ENCODE assay signal across 34 mouse cellular contexts in the genomic region with DNA sequence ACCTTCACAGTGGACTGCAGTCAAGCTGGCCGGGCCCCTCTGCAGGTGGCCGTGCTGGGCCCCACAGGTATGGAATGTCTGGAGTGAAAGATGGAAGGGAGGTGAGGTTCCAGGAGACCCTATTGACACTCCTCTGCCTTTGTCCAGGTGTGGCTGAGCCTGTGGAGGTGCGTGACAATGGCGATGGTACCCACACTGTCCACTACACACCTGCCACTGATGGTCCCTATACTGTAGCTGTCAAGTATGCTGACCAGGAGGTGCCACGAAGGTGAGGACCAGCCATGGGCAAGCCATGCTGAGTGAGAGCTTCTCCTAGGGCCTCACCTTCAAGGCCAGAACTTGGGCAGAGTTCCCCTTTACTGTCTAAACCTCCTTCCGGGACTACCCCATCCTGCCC. TPM values are rescaled to one million over a fixed set of nuclear protein-coding genes. Genes with fewer than 3 reads are reported as not detected.
"Had no signal": no experiment of that assay in that cellular context is flagged by ENCODE, and none has a peak within 500 bp of the region (broad histone marks: within the 10 kb centered on the region; RNA-seq: fewer than 3 reads in every experiment).

No protein-coding gene starts in this region.

- DNase-seq: left cerebral cortex, postnatal 4 days; liver; liver, embryonic 13.5 days; liver, postnatal 0 days; lung, adult 18-20 months; lung, adult 2 months; lung, embryonic 14.5 days; lung, postnatal 10 days; lung, postnatal 14 days; lung, postnatal 36 days; midbrain, embryonic 14.5 days had no signal

- H3K4me3 ChIP-seq: limb, embryonic 10.5 days; limb, embryonic 12.5 days; limb, embryonic 13.5 days; limb, embryonic 15.5 days; liver, embryonic 12.5 days; liver, embryonic 13.5 days; liver, embryonic 15.5 days; lung, embryonic 15.5 days; megakaryocyte, embryonic 14.5 days; midbrain, embryonic 10.5 days; midbrain, embryonic 12.5 days; midbrain, embryonic 13.5 days; midbrain, embryonic 15.5 days; neural tube, embryonic 12.5 days had no signal

- H3K27me3 ChIP-seq: limb, embryonic 12.5 days; limb, embryonic 13.5 days; limb, embryonic 15.5 days; liver, embryonic 12.5 days; liver, embryonic 15.5 days; lung, embryonic 15.5 days; midbrain, embryonic 12.5 days; midbrain, embryonic 13.5 days; midbrain, embryonic 15.5 days; neural tube, embryonic 12.5 days had no signal

- H3K4me2 ChIP-seq: limb, embryonic 12.5 days; limb, embryonic 13.5 days; limb, embryonic 15.5 days; liver, embryonic 11.5 days; liver, embryonic 12.5 days; liver, embryonic 13.5 days; liver, embryonic 15.5 days; lung, embryonic 14.5 days; lung, embryonic 15.5 days; midbrain, embryonic 11.5 days; midbrain, embryonic 12.5 days; midbrain, embryonic 13.5 days; midbrain, embryonic 15.5 days; neural tube, embryonic 12.5 days had no signal

- H3K36me3 ChIP-seq: liver, embryonic 12.5 days; liver, embryonic 13.5 days; liver, embryonic 15.5 days; midbrain, embryonic 12.5 days; midbrain, embryonic 15.5 days had no signal

RNA-seq across cellular contexts. Expression of gene Flnc, which starts 17.6 kb away (rescaled TPM):
- polyA plus RNA-seq: macrophage had no signal

RNA-seq across cellular contexts. Expression of gene Atp6v1fnb, which starts 20.6 kb away (rescaled TPM):
- polyA plus RNA-seq: limb, embryonic 11.5 days; limb, embryonic 13.5 days; limb, embryonic 14.5 days; limb, embryonic 15.5 days; liver, adult 2 months; liver, embryonic 12.5 days; liver, embryonic 13.5 days; liver, embryonic 14.5 days; liver, embryonic 15.5 days; liver, postnatal 0 days; lung, embryonic 14.5 days; lung, embryonic 15.5 days; lung, embryonic 16.5 days; lung, postnatal 0 days; macrophage; midbrain, embryonic 10.5 days; midbrain, embryonic 12.5 days; midbrain, embryonic 14.5 days; neural tube, embryonic 11.5 days had no signal

RNA-seq across cellular contexts. Expression of gene Ccdc136, which starts 54.6 kb away (rescaled TPM):
- polyA plus RNA-seq: macrophage had no signal

RNA-seq across cellular contexts. Expression of gene Kcp, which starts 57.1 kb away (rescaled TPM):
- polyA plus RNA-seq: macrophage had no signal
